Mouse (Mus musculus) embryo, embryonic 9.5 days (tissue): ENCODE measurements around the gene Kctd13.
A peak's percentile ranks its signal among the peaks of the same experiment; 100 is the strongest.
"Not testable (repeated sequence)": the region's sequence is repeated elsewhere in the genome, so short reads cannot be mapped to it uniquely, and the experiment has no call there.

Experiments used
- DNase-seq: peaks from one replicate; pipeline ENCODE4 v3.0.0-alpha.2; 2017; ENCODE audit errors: extremely low spot score

The Kctd13 gene

DNA sequence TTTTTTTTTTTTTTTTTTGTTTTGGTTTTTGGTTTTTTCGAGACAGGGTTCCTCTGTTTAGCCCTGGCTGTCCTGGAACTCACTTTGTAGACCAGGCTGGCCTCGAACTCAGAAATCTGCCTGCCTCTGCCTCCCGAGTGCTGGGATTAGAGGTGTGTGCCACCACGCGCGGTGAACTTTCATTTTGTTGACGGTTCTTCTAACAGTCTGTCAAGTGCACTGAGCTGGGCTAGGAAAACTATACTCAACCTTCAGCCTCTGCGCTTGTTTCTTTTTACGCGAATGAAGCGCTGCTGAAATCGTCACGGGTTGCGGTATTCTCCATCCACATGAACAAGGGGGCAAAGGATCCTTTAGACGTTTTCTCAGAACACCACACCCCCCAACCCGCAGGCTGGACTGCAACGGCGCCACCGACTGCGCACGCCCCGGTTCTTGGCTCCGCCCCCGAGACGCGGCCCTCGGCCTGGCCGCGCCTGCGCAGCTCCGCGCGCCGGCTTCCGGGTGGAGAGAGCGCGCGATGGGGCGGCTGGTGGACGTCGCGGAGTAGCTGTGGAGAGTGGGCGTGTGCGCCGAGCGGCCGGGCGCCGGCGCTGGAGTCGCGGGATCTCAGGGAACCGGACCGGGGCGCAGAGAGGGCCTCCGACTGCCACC, at the start of gene Kctd13:
TSS of gene Kctd13 (plus strand) at position 496 of the 654 bp plus-strand sequence.
- peak; percentile 90 for DNase-seq

DNA sequence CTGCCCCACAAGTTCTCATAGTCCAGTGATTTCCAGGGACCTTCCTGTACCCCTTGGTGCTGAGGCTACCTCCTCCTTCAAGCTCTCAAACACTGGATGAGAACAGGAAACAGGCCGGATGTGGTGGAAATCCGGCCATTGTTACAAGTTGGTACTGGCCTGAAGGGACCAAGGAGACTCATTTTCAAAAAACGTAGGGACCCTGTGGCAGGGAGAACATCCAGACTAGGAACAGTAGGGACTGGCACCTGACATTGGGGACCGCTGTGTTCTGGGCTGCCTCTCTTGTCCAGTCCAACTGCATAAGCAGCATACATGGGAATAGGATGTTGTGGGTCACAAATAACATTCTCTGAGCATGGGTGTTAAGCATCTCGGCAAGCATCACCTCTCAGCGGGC, 47.6 kb upstream of the Kctd13 start:
- DNase-seq = no peak

DNA sequence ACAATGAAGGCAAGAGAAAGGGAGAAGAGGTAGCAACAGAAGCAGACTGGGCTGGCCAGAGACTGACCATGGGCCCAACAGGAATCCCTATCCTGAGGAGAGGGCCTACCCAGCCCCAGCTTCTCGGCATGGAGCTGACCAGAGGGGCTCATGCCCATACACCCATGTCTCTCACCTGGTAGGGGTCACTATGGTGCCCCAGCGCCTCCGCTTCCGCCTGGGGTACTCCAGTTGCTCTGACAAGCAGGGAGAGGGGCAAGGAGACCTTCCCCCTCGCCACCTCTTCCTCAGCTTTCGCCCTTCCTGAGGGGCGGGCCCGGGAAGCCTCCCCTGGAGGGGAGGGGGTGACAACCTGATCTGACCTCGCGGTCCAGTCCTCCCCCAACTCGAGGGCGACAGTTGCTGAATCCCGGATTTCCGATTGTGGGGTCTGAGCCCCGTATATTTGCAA, 44.9 kb upstream of the Kctd13 start:
- peak; percentile 41 for DNase-seq

DNA sequence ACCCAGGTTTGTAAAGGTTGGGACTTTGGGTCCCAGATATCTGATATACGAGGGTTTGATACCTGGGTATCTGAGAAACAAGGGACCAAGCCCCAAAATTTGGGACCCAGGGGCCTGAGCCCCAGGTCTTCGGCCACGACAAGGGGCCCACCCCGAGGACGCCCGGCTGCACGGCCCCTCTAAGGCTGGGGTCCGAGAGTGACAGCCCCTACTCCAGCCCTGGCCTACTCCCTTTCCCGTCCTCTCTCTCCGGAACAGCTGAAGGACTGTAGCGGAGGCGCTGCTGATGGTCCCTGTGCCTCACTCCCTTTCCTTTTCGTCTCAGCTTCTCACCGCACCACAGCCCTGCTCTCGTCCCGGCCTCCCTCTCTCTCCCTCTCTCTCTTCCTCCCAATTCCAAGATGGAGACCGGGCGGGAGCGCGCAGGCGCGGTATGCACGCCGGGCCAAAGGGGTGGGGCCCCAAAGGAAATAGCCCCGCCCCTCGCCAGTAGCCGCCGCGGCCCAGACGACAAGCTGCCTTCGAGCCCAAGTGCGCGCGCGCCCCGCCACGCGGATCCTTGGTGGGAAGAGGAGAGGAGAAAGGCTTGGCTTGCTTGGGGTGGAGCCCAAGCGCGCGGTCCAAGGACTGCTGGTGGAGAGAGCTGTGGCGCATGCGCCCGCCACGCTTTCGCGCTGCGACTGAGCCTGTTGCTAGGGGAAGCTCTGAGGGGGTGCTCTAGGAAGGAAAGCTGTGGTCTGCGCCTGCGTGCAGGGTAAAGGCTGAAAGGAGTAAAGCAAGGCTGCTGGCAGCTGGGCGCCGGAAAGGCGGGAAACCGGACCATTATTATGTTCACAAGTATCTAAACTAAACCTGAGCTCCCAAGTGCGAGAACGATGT, 44.2 kb upstream of the Kctd13 start, which contains the start of gene Taok2:
TSS of gene Taok2 (minus strand) at position 418 of the 879 bp plus-strand sequence.
- DNase-seq = peak; percentile 99

DNA sequence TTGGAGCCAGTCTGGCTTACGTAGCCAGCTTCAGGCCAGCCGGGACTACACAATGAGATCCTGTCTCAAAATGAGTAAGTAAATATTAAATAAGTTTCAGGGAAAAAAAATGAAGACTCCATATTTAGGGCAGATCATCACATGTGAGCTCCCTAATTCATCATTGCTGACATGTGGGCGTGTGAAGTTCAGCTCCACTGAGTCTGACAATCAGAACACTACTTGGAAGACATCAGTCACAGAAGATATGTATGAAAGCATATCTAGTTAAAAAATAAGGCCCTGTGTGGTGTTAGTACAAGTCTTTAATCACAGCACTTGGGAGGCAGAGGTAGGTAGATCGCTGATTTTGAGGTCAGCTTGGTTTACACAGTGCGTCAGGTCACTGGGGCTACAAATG, 41.4 kb upstream of the Kctd13 start:
- no peak for DNase-seq

DNA sequence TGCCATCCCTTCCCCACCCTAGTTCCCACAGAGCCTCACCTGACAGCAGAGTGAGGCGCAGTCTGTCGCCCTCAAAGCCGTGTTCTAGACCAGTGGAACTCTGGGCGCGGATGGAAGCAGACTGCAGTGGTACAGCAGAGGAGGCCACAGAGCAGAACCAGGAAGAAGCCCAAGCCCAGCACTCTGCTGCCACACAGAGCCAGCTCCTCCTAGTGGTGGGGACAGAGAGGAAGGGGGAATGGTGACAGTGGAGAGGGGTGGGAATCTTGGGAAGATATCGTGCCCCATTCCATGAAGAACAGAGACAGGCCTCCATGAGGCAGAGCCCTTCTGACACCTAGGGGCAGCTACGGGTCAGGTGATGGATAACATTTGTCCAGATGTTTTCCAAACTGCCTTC, 39.8 kb upstream of the Kctd13 start:
- no peak for DNase-seq

DNA sequence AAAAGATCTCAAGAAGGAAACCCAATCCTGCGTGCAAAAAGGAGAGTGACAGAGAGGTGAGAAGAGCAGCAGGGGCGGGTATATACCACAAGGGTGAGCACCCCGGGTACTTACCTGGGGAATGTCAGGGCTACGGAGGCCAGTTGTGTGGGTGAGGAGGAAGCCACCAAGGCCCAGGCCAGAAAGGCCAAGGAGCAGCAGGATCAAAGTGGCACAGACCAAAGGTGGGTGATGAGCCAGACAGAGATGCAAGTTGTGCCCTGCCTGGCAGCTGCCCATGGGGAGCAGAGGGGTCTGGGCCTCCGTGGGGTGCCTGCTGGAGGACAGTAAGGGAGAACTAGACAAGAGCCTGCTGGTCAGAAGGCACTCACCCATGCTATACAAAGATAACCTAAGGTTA, 31.8 kb upstream of the Kctd13 start:
- no peak for DNase-seq

DNA sequence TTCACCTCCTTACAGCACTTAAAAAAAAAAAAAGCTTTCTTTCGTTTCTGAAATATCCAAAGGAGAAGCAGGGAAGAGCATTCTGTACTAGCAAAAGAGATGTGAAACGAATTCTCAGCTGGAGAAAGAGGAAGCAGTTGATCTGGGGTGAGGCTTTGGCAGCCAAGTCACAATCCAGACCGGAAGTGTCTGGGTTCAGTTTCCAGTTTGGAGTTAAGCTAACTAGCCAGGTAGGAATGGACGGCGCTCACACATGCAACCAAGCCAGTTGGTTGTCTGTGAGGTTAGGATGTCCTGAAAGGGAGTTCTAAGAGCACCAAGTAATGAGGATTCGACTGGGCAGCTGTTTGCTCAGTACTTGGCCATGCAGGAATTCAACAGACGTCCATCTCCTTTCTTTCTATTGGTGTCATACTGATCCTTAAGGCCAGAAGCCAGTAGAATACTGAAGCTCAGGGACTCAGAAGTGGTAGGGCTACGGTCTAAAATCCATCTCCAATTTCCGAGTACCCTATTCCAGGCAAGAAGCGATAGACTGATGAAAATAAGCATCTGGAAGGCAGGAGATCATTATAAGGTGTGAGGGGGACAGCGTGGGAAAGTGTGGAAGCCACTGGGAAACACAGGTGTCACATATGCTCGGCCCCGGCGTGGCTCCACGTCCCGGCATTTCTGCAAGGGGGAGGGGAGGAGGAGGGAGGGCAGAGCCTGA, 31.1 kb upstream of the Kctd13 start:
- no peak for DNase-seq

DNA sequence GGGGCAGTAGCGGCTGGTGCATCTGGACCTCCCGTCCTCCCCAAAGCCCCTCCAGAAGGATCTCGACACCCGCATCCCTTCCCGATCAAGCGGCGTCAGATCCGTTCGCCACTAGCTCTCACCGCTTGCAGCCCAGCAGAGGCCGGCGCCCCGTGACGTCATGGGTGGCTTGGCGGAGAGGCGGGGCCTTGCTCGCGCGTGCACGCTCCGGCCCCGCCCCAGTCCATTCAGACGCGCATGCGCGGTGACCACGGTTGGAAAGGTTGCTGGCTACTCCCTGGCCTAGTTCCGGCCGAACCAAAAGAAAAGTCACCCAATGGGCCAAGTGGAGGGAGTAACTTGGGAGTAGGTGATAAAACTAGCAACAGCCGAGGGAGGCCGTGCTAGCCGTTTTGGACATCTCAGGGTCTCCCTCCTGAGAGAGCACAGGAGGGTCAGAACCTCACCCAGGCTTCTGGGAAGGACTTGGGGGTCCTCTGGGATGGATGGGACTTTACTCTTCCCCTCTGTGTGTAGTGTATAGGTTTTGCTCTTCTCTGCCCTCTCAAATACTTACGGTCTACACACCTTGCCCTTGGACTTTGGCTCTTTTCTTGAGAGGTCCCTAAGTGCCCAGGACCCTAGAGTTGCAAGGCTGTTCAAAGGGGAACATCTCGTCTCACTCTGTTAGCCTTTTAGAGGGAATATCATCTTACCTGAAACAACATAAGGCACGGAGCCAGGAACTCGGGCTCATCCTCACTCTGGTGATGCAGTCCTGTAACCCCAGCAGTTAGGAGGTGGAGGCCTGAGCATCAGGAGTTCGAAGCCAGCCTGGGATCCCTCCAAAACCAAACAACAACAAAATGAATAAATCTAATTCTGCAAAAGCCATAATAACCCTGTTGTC, 30.3 kb upstream of the Kctd13 start:
- DNase-seq = peak; percentile 97

DNA sequence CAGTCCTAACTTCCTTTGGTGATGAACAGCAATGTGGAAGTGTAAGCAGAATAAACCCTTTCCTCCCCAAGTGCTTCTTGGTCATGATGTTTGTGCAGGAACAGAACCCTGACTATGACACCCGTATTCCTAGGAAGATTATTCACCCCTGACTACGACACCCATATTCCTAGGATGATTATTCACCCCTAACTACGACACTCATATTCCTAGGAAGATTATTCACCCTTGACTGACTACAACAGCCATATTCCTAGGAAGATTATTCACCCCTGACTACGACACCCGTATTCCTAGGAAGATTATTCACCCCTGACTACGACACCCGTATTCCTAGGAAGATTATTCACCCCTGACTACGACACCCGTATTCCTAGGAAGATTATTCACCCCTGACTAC, 28.9 kb upstream of the Kctd13 start:
- DNase-seq = not testable (repeated sequence)

DNA sequence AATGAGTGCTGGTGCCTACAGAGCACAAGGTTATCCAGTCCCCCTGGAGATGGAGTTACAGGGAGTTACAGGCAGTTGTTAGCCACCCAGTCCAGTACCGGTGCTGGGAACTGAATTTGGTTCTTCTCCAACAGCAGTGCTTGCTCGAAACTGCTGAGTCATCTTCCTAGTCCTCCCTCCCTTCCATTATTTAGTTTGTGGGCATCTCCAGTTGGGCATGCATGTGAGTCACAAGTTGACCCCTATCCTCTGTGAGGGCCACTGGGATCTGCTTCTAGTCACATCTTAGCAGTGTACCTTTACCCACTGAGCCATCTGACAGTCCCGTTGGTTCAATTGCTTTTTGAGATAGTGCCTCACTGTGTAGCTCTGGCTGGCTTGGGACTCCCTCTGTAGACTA, 23.1 kb upstream of the Kctd13 start:
- DNase-seq = no peak

DNA sequence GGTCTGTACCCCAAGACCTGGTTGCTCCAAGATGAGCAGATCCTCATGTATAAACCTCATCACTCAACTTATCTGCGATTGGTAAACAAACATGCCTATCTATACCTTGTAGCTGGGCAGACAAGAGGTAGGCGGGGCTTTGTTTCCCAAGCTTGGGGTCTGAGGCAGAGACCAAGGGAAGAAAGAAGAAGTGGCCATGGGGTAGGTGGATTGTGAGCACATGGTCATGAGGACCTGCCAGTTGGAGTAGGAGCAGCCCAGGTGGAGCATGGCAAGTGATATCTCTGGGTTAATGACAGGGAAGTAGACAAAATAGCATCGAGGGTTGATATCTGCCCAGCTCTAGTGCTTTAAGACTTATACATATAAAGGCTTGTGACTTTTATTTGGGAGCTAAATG, 13.8 kb upstream of the Kctd13 start:
- DNase-seq = no peak

DNA sequence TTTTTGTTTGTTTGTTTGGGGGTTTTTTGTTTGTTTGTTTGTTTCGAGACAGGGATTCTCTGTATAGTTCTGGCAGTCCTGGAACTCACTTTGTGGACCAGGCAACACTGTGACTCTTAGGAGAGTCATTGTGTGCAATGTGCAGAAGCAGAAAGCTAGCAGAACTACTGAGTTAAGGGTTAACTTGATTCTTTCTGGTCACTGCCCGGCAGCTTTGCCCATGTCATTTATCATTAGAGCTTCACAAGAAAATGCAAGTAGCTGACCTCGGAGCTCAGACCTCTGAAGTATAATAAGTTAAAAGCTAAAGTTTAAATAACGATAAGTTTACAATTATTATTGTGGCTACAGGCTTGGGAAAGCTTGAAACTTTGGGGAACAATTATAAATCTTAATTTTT, 10.3 kb upstream of the Kctd13 start:
- DNase-seq = not testable (repeated sequence)

DNA sequence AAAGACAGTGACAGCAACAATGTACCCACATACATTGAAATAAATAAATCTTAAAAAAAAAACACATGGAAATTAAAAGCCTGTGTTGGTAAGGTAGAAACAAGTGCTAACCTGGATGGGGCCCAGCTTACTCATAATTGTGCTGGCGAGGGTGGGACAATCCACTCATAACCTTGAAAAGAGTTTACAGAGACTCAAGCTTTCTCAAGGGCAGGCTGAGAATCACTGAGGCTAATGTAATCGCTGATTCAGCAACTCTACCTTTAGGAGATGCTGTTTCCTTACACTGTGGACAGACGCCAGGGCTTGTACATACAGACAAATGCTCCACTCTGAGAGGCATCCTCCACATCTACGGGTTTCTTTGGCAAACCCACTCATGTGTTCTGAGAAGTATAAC, 8.7 kb upstream of the Kctd13 start:
- DNase-seq = no peak

DNA sequence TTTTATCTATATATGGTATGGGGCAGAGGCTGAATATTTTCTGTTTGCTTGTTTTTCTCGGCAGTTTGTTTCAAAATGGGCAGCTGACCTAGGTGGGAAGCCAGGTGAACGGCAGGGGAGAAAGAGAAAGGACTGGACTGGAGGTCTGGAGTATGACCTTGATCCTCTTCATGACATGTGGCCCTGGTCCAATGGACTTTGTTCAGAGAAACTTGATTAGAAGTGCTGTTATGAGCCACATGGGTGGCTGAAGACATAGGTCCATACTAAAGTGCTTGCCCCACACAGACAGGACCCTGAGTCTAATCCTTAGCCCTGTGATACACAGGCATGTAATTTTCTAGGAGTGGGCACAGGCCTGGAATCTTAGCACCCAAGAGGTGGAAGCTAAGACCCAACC, 7.1 kb upstream of the Kctd13 start:
- no peak for DNase-seq

DNA sequence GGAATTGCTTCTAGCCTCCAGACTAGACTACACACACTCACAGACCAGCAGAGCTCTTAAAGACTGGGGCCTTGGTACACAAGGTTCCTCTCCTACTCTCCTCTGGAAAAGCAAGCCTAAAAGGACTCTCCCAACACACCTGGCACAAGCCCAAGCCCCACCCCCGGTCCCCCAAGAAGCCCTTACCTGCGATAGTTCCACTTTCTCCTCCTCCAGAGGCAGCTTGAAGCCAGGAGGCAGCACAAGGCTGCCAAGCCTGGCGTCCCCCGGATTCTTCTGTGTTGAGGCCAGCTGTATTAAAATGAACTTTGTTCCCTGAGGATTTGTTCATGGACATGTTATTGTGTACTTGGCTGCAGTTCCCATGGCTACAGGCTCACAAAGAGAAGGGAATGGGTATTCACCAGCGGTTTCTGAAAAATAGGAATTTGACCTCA, 6.0 kb upstream of the Kctd13 start, which contains the start of gene Tmem219:
TSS of gene Tmem219 (minus strand) at position 294 of the 437 bp plus-strand sequence.
- no peak for DNase-seq

DNA sequence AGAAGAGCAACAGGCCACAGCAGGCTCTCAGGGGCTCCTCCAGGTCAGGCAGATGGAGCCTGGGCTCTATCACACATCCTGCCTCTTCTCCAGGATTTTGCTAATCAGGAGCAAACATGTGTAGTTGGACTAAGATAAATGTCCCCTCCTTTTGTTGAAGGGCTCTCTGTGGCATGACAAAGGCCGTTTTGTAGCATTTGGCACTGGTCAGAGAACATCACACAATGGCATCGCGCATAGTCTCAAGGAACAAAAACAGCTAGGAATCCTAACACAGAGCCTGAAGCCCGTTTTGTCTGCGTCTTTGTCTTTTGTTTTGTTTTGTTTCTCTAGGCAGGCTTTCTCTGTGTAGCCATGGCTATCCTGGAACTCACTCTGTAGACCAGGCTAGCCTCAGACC, 4.7 kb upstream of the Kctd13 start:
- DNase-seq = peak; percentile 25

DNA sequence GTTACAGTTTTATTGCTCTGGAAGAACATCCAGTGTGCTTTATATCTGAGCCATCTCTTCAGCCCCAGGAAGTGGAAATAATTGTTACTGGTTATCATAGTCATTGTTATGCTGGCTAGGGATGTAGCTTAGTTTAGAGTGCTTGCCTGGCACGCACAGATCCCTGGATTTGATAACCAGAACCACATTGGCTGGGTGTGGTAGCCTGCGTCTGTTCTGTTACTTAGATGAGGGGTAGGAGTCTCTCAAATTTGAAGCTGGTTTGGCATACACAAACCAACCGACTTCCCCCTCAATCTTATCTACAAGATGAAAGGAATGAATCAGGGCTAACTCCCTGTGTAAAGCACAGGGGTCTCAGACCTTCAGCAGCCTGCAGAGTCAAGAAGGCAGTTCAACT, 2.4 kb upstream of the Kctd13 start:
- no peak for DNase-seq

DNA sequence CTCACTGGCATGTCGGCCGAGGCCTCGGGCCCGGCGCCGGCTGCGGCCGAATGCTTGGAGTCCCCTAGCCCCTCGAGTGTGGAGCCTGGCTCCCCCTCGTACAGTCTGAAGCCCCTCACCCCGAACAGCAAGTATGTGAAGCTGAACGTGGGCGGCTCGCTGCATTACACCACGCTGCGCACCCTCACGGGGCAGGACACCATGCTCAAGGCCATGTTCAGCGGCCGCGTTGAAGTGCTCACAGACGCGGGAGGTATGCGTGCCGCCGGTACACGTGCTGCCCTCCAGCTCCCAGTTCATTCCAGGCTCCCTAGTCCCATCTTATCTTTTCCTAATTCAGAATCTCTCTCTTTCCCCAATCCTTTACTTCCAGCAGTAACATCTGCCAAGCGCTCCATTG, 367 bp downstream of the Kctd13 start:
- no peak for DNase-seq

DNA sequence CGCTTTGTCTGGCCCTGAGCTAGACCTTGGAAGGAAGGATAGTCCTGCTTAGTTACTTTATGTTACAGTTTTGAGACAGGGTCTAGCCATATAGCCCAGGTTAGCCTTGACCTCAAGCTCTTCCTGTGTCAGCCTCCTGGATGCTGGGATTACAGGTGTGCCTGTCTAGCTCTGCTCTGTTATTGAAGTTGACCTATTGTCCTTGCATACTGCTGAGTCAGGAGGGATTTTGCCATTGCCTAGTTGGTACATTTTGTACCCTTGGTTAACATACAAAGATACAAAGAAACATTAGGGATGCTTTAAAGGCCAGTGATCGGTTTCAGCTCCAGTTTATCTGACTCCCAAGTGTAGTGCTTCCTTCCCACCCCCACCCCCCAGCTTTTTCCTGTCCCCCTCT, 4.0 kb downstream of the Kctd13 start:
- DNase-seq = no peak

DNA sequence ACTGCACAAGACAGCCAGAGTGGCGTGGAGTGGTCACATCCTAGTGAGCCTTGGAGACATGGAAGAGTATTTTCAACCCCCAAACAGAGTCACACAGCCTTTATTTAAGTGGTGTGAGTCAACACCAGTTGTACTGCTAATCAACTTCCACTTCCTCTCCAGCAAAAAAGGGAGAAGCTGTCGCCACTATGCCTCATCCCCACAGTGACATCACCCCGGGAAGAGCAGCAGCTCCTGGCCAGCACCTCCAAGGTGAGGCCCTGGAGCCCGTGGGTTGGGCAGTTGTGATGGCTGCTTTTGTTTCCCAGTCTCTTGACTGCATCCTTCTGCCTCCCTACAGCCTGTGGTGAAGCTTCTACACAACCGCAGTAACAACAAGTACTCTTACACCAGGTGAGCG, 12.5 kb downstream of the Kctd13 start:
- DNase-seq = no peak
